Mouse (Mus musculus) kidney, adult 2 months (tissue): Measurements from ENCODE around the gene Echs1.

Experiments used
- CTCF ChIP-seq: fragments of 200-500 bp; conservative IDR thresholded peaks from 2 replicates; pipeline ENCODE4 v1.5.1; 2011; ENCODE audit warnings: low read depth, mild to moderate bottlenecking, control low read depth, low read length, moderate library complexity, mixed read lengths; ENCODE audit not compliant: insufficient read depth, insufficient read length
- POLR2A ChIP-seq: fragments of 200-500 bp; IDR thresholded peaks from one replicate; pipeline ENCODE4 v1.6.1; 2011; ENCODE audit warnings: low read depth, low read length, control low read depth

DNA sequence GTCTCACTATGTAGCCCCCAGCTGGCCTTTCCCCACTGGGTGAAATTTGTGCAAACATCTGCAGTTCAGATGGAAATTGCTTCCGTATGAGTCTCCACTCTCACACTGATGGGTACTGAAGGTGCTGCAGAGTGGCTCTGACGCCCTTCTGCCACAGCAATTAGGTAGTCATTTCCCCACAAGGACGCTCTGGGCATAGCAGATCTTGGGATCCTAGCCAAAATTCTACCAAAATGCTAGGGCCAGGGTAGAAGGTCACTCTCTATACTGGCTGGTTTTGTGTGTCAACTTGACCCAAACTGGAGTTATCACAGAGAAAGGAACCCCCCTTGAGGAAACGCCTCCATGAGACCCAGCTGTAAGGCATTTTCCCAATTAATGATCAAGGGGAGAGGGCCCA, 12.3 kb downstream of the Echs1 start:
- no peak for TF ChIP-seq POLR2A
- no peak for TF ChIP-seq CTCF
